Mouse (Mus musculus): ENCODE results near the gene Rtn4ip1.

GRCm38 (mm10) chr10:44004221-44004751, 102.7 kb downstream of the Rtn4ip1 start:
- TF ChIP-seq POLR2A (IDR thresholded peaks at IDR 0.05; ENCODE audit: low read depth, low read length) (no peak), CTCF (IDR thresholded peaks at IDR 0.05; ENCODE audit: extremely low read depth, insufficient read depth, insufficient read length, insufficient replicate concordance) (no peak)
